Mouse (Mus musculus) neural tube, embryonic 14.5 days (tissue): ENCODE measurements around the gene Hist1h2ak. TPM values are rescaled to one million over a fixed set of nuclear protein-coding genes. Genes with fewer than 3 reads are reported as not detected.
"Not testable (repeated sequence)": the region's sequence is repeated elsewhere in the genome, so short reads cannot be mapped to it uniquely, and the experiment has no call there.

ENCODE experiments used
- ATAC-seq: fragments of 200-750 bp; cut with Nextera tagmentation; 2 replicates; pipeline ENCODE4 v1.8.0; 2017; ENCODE audit warnings: low read depth, mild to moderate bottlenecking, moderate TSS enrichment, moderate library complexity
- H3K27ac ChIP-seq: fragments of 300-500 bp; sonication (generic); 2 replicates; pipeline ENCODE4 v1.5.1; 2014; ENCODE audit warnings: low read depth, mild to moderate bottlenecking, control low read depth, low read length, moderate library complexity, mixed read lengths
- H3K27me3 ChIP-seq: fragments of 300-500 bp; sonication (generic); 2 replicates; pipeline ENCODE4 v1.6.1; 2014; ENCODE audit warnings: low read length; ENCODE audit not compliant: control insufficient read depth, insufficient read depth
- H3K36me3 ChIP-seq: fragments of 300-500 bp; sonication (generic); 2 replicates; pipeline ENCODE4 v1.6.1; 2014; ENCODE audit warnings: low read length, mixed read lengths; ENCODE audit not compliant: control insufficient read depth, insufficient read depth
- H3K4me1 ChIP-seq: fragments of 300-500 bp; sonication (generic); 2 replicates; pipeline ENCODE4 v1.6.1; 2014; ENCODE audit warnings: low read length; ENCODE audit not compliant: control insufficient read depth, insufficient read depth
- H3K4me2 ChIP-seq: fragments of 300-500 bp; sonication (generic); 2 replicates; pipeline ENCODE4 v1.6.1; 2014; ENCODE audit warnings: mild to moderate bottlenecking, low read depth, low read length, control low read depth
- H3K4me3 ChIP-seq: fragments of 300-500 bp; sonication (generic); 2 replicates; pipeline ENCODE4 v1.5.1; 2014; ENCODE audit warnings: low read depth, low read length, control low read depth, mixed read lengths
- H3K9ac ChIP-seq: fragments of 300-500 bp; sonication (generic); replicated peaks from 2 replicates; pipeline ENCODE4 v1.6.1; 2014; ENCODE audit warnings: low read depth, mild to moderate bottlenecking, control low read depth, low read length, mixed read lengths
- H3K9me3 ChIP-seq: fragments of 300-500 bp; sonication (generic); 2 replicates; pipeline ENCODE4 v1.6.1; 2016; ENCODE audit warnings: low read length; ENCODE audit not compliant: control insufficient read depth
- WGBS: fragments of 180-500 bp; shearing (Covaris S2); extraction: QIAGEN DNeasy Blood & Tissue Kit; methylation state at CpG from one replicate; pipeline ENCODE4 v1.1.7; 2014; 5-methylcytosine and 5-hydroxymethylcytosine counted together
- polyA plus RNA-seq: library from polyadenylated mRNA; unstranded; fragments of >200 nt; fragmentation: Nextera tagmentation; extraction: Ambion mirVana; gene quantifications from 2 replicates; pipeline ENCODE4 v1.2.1, GENCODE M21; 2014

Gene Hist1h2ak
- polyA plus RNA-seq, 1 experiment from 2014 or later, result 1.4 TPM

DNA sequence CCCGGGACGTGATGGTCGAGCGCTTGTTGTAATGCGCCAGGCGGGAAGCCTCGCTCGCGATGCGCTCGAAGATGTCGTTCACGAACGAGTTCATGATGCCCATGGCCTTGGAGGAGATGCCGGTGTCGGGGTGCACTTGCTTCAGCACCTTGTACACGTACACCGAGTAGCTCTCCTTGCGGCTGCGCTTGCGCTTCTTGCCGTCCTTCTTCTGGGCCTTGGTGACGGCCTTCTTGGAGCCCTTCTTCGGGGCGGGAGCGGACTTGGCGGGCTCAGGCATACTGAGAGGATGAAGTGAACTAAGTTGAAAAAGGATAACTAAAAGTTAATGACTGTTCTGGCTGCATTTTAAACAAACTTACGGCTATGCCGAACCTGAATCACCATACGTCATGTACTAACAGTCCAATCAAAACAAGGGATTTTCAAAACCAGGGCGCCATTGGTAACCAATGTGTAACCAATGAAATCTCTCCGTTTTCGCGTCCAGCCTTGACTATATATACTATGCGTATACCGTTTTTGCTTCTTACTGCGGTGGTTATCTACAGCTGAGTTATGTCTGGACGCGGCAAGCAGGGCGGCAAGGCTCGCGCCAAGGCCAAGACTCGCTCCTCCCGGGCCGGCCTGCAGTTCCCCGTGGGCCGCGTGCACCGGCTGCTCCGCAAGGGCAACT is 37.6 kb downstream of the Hist1h2ak start, which contains the start of the genes Hist1h2bl and Hist1h2ai:
Gene Hist1h2bl (minus strand): TSS at position 280 of the 676 bp plus-strand sequence.
Gene Hist1h2ai (plus strand): TSS at position 559 of the 676 bp plus-strand sequence.
- Histone ChIP-seq H3K4me3 (peak within 1 kb of the TSS; percentile 37), H3K4me1 (peaks cover 17% of the 10 kb centered on the region), H3K27ac (peak within 1 kb of the TSS; percentile 92), H3K9ac (peak within 1 kb of the TSS; percentile 17), H3K4me2 (peak within 1 kb of the TSS; percentile 76)
- ATAC-seq, result peak; percentile 94
- not testable (repeated sequence) for H3K27me3 ChIP-seq, H3K9me3 ChIP-seq, H3K36me3 ChIP-seq
- under 1% methylated on average over 29 of the region's 50 CpGs for WGBS

DNA sequence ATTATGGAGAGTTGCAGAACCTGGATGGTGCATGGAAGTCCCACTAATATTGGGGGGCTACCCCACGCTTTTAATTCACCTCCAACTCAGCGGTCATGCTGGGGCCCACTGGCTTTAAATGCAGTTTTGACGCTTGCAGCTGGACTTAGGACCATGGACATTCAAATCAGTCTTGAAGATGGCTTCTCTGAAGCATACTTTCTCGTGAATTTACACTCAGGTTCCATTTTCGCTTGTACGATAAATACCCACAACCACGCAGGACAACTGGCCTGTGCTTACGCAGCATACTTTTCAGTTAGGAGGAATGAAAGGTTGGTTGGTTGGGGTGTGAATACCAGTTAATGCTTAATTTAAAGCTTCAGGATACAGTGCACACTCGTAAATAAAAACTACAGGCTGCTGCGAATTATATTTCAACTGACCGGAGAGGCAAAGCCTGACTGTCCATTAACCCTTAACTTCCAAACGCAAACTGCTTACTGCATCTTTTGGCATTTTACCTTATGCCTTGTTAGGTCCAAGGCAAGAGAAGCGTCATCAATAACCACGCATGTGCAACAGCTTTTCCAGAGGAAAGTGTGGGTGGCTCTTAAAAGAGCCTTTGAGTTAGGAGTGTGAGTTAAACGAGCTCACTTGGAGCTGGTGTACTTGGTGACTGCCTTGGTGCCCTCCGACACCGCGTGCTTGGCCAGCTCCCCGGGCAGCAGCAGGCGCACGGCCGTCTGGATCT is 38.3 kb downstream of the Hist1h2ak start:
- WGBS, result under 1% methylated on average over 19 of the region's 22 CpGs

GRCm38 (mm10) chr13:21714725-21715124 is 38.9 kb downstream of the Hist1h2ak start:
- Histone ChIP-seq H3K4me3 (peak overlapping the region; percentile 37; the same call in 1 of the 2 replicates), H3K36me3 (no peaks in the 10 kb centered on the region), H3K27me3 (no peaks in the 10 kb centered on the region), H3K9ac (no peak overlapping the region), H3K27ac (no peak overlapping the region), H3K4me1 (peaks cover 17% of the 10 kb centered on the region), H3K9me3 (no peaks in the 10 kb centered on the region), H3K4me2 (peak overlapping the region; percentile 76)
- WGBS, result 2% methylated on average over 7 of the region's 7 CpGs
- ATAC-seq, result no peak

More for the DNA sequence above, 38.3 kb downstream of the Hist1h2ak start:
- H3K4me2 ChIP-seq, result peak overlapping the region; percentile 76
- no peak for ATAC-seq
- no peaks in the 10 kb centered on the region for H3K9me3 ChIP-seq
- no peaks in the 10 kb centered on the region for H3K27me3 ChIP-seq
- H3K36me3 ChIP-seq, result no peaks in the 10 kb centered on the region
- H3K4me3 ChIP-seq, result peak overlapping the region; percentile 37
- no peak overlapping the region; the same call in 1 of the 2 replicates for H3K9ac ChIP-seq
- peak overlapping the region; percentile 13; the same call in 1 of the 2 replicates for H3K27ac ChIP-seq
- H3K4me1 ChIP-seq, result peaks cover 17% of the 10 kb centered on the region

DNA sequence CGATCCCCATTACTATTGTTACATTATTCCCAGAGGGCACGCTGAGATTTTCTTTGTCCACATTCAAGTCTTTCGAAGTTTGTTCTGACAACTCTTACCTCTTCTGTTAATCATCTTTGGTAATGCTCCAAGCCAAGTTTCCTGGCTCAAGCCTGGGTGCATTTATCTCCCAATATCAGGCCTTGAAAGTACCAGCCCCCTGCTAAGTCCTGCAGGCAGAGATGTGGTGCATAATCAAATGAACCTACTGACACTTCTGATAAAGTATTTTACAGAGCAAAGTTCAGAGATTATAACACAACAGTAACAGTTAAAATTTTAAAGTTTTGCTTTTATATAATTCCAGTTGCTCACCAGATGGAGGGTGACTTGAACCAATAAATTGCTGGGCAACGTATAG is 41.9 kb downstream of the Hist1h2ak start:
- no peaks in the 10 kb centered on the region for H3K36me3 ChIP-seq
- no peak for ATAC-seq
- H3K4me3 ChIP-seq, result peak overlapping the region; percentile 58
- peak overlapping the region; percentile 73 for H3K4me2 ChIP-seq
- WGBS, result 27% methylated on average over 4 of the region's 4 CpGs
- H3K9me3 ChIP-seq, result no peaks in the 10 kb centered on the region
- H3K27ac ChIP-seq, result no peak overlapping the region
- no peaks in the 10 kb centered on the region for H3K27me3 ChIP-seq
- no peak overlapping the region for H3K9ac ChIP-seq
- H3K4me1 ChIP-seq, result peaks cover 8% of the 10 kb centered on the region; the same call in 1 of the 2 replicates

- Histone ChIP-seq H3K9ac (no peak overlapping the region; the same call in 1 of the 2 replicates), H3K27ac (no peak overlapping the region), H3K4me3 (peak overlapping the region; percentile 58), H3K4me1 (peaks cover 8% of the 10 kb centered on the region; the same call in 1 of the 2 replicates), H3K4me2 (peak overlapping the region; percentile 73), H3K36me3 (no peaks in the 10 kb centered on the region), H3K27me3 (no peaks in the 10 kb centered on the region), H3K9me3 (no peaks in the 10 kb centered on the region)
- WGBS, result 2% methylated on average over 22 of the region's 22 CpGs
- peak; percentile 89 for ATAC-seq
Measured at GRCm38 (mm10) chr13:21710821-21711525, 42.7 kb downstream of the Hist1h2ak start.

- peak overlapping the region; percentile 55; the same call in 1 of the 2 replicates for H3K27ac ChIP-seq
- H3K36me3 ChIP-seq, result no peaks in the 10 kb centered on the region
- peak overlapping the region; percentile 58 for H3K4me3 ChIP-seq
- WGBS, result under 1% methylated on average over 32 of the region's 32 CpGs
- no peaks in the 10 kb centered on the region for H3K27me3 ChIP-seq
- peaks cover 4% of the 10 kb centered on the region; the same call in 1 of the 2 replicates for H3K4me1 ChIP-seq
- ATAC-seq, result peak; percentile 89
- peak overlapping the region; percentile 41 for H3K9ac ChIP-seq
- H3K9me3 ChIP-seq, result no peaks in the 10 kb centered on the region
- H3K4me2 ChIP-seq, result peak overlapping the region; percentile 31; the same call in 1 of the 2 replicates
Measured at GRCm38 (mm10) chr13:21710031-21710711, 43.5 kb downstream of the Hist1h2ak start.

DNA sequence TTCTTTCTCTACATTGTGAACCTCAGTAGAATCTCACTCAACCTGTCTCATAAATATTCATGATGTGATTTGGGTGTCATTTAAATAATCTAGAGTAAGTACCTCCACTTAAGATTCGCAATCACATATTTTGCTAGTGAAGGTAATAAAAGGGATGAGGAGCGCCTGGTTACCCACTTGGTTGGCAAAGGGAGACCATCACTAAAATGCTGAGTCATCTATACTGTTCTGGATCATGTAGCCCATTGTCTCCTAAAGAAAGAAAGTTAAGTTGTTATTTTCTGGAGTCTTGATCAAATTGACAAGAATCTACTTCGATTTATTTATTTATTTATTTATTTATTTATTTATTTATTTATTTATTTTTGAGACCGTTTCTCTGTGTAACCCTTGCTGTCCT is 47.0 kb downstream of the Hist1h2ak start:
- 75% methylated on average over 4 of the region's 4 CpGs for WGBS
- H3K9me3 ChIP-seq, result no peaks in the 10 kb centered on the region
- H3K27ac ChIP-seq, result no peak overlapping the region
- H3K27me3 ChIP-seq, result no peaks in the 10 kb centered on the region
- H3K9ac ChIP-seq, result no peak overlapping the region
- H3K4me3 ChIP-seq, result no peak overlapping the region
- H3K4me1 ChIP-seq, result no peaks in the 10 kb centered on the region
- H3K36me3 ChIP-seq, result no peaks in the 10 kb centered on the region
- no peak overlapping the region for H3K4me2 ChIP-seq
- ATAC-seq, result no peak
